Mouse (Mus musculus) bone marrow, adult 2 months (tissue): ENCODE measurements around the gene Olfr97.

ENCODE experiments used
- CTCF ChIP-seq: fragments of 200-500 bp; IDR thresholded peaks from 2 replicates; pipeline ENCODE4 v1.5.1; 2011; ENCODE audit warnings: low read length, control low read depth; ENCODE audit not compliant: control insufficient read depth, insufficient read depth
- POLR2A ChIP-seq: fragments of 200-500 bp; IDR thresholded peaks from 2 replicates; pipeline ENCODE4 v1.6.1; 2011; ENCODE audit warnings: low read depth, mild to moderate bottlenecking, control low read depth, low read length, borderline replicate concordance; ENCODE audit not compliant: control insufficient read depth

DNA sequence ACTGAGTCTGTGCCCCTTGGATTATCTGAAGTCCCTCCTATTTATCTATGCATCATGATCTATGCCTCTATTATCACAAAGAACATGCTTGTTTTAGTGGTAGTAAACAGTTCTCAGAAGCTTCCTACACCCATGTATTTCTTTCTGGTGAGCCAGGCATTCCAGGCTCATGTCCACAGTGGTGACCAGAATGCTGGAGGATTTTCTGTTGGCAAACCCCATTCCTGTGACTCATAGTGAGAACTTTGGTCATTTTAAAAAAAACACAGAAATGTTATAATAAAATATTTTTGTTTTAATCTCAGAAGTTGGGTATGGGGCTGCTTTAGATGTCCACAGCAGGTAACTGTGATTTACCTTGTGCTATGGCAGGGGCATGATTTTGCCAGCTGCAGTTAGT, 12.3 kb upstream of the Olfr97 start:
- TF ChIP-seq POLR2A: no peak
- TF ChIP-seq CTCF: no peak
